Mouse (Mus musculus): ENCODE data around the gene Emc8. TPM values are rescaled to one million over a fixed set of nuclear protein-coding genes. Genes with fewer than 3 reads are reported as not detected.

Gene Emc8
- 102 and 139 TPM in 2 replicates for polyA plus RNA-seq (2012; rRNA removed; ENCODE audit: low replicate concordance)

GRCm38 (mm10) chr8:120668374-120668905, at the start of gene Emc8:
Gene Emc8, minus strand, starts transcription at chr8:120668573.

GRCm38 (mm10) chr8:120667561-120668373, 606 bp downstream of the Emc8 start, which contains the start of the genes Gm27021 and Cox4i1:
Gene Gm27021, minus strand, starts transcription at chr8:120668079.
Gene Cox4i1, plus strand, starts transcription at chr8:120668222.

GRCm38 (mm10) chr8:120647532-120647931, 20.8 kb downstream of the Emc8 start, which contains the start of gene 1190005I06Rik:
Gene 1190005I06Rik, minus strand, starts transcription at chr8:120647632.

Other genes with a start within 250 kb of the Emc8 start
- 16.0 and 17.0 TPM in 2 replicates for gene Gins2, start 79.3 kb downstream of the Emc8 start, polyA plus RNA-seq (2012; rRNA removed; ENCODE audit: low replicate concordance)
- gene 1190005I06Rik, start 20.9 kb downstream of the Emc8 start, polyA plus RNA-seq (2012; rRNA removed; ENCODE audit: low replicate concordance): 11.5 and 37.7 TPM in 2 replicates
- 2.2 TPM in 1 of 2 replicates, not detected in the other for gene Gm27021, start 494 bp downstream of the Emc8 start, polyA plus RNA-seq (2012; rRNA removed; ENCODE audit: low replicate concordance)
- gene Cox4i1, start 351 bp downstream of the Emc8 start, polyA plus RNA-seq (2012; rRNA removed; ENCODE audit: low replicate concordance): 959 and 1,204 TPM in 2 replicates
- 39.3 and 145 TPM in 2 replicates for gene Irf8, start 67.8 kb upstream of the Emc8 start, polyA plus RNA-seq (2012; rRNA removed; ENCODE audit: low replicate concordance)

Measured in mammary gland, adult 2 months (tissue).